Mouse (Mus musculus) embryonic fibroblast, embryonic 13.5 days (primary cell): ENCODE measurements around the gene Nlrp10. TPM values are rescaled to one million over a fixed set of nuclear protein-coding genes. Genes with fewer than 3 reads are reported as not detected.

Experiments used
- H3K27ac ChIP-seq: 2 replicates; pipeline ENCODE4 v1.5.1; 2012; ENCODE audit warnings: low read length, control low read depth, inconsistent platforms; ENCODE audit not compliant: insufficient read depth
- H3K4me1 ChIP-seq: 2 replicates; pipeline ENCODE4 v1.6.1; 2011; ENCODE audit warnings: low read length; ENCODE audit not compliant: control insufficient read depth, insufficient read depth
- H3K4me3 ChIP-seq: 2 replicates; pipeline ENCODE4 v1.5.1; 2011; ENCODE audit warnings: mild to moderate bottlenecking, control low read depth, low read length; ENCODE audit not compliant: insufficient read depth
- CTCF ChIP-seq: IDR thresholded peaks from 2 replicates; pipeline ENCODE4 v1.5.1; 2011; ENCODE audit warnings: mild to moderate bottlenecking, control low read depth, low read length, moderate library complexity, borderline replicate concordance; ENCODE audit not compliant: insufficient read depth
- POLR2A ChIP-seq: IDR thresholded peaks from 2 replicates; pipeline ENCODE4 v1.6.1; 2011; ENCODE audit warnings: low read depth, mild to moderate bottlenecking, control low read depth, low read length, moderate library complexity
- polyA plus RNA-seq: library from polyadenylated mRNA; stranded (reverse); fragments of >200 nt; gene quantifications from 2 replicates; pipeline ENCODE4 v1.2.4, GENCODE M21; 2011; ENCODE audit warnings: low read depth; ENCODE audit not compliant: missing spikeins, insufficient read length

The Nlrp10 gene
- polyA plus RNA-seq, 1 experiment = 0.16 TPM

DNA sequence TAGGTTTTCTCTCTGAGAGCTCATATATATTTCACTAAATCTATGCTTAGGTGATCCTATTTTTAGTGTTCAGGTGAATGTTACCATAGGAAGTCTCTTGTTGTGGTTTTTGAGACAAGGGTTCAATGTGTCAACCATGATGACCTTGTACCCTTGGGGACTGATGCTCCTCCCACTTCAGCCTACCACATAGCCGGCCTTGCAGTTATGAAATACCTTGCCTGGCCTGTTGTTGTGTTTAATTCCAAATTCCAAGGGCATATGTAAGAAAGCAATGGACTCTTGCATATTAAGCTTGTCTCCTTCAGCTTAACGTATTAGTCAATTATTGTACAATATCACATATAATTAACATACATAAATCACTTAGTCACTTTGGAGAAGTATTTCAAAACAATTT lies 26.0 kb downstream of the Nlrp10 start:
- Histone ChIP-seq H3K4me1 (no peaks in the 10 kb centered on the region), H3K4me3 (no peak overlapping the region), H3K27ac (no peak overlapping the region)
- TF ChIP-seq POLR2A = no peak
- TF ChIP-seq CTCF = no peak

DNA sequence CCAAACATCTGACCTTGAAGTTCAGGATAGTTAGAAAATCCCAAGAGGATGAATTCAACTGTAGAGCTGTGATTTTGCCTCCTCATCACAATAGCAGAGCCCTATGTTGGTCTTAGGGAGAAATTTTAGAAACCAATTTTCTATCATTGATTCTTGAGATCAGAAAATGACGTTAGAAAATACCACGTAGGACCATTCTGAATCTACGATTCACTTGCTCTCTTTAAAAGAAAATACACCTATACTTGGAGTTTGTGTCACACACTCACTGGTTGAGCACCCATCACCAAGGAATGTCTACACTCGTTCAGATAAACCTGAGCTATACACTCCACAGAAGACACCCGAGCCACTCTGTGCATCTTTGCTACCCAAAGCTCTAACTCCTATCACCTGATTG lies 35.7 kb downstream of the Nlrp10 start, which contains the start of gene Olfr519:
Gene Olfr519 (minus strand): TSS at position 101 of the 400 bp plus-strand sequence.
- Histone ChIP-seq H3K4me3 (no peak within 1 kb of the TSS), H3K4me1 (no peaks in the 10 kb centered on the region), H3K27ac (no peak within 1 kb of the TSS)
- TF ChIP-seq POLR2A (no peak), CTCF (no peak)

DNA sequence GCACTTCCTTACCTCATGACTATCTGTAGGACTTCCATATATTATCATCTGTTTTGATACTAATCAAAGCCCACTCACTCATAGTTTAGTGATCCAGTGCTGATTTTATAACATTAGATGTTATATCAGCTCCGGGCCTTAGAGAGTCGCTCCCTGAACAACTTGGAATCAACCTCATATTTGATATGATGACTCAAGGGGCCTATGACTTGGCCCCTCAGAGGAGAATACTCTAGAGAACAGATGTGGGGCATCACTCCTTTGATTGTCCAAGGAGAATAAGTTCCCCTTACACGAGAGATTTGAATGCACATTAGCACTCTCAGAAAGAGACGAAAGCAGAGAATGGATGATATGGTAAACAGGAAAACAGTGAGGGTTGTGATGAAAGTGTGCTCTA lies 45.1 kb downstream of the Nlrp10 start, which contains the start of gene Olfr518:
Gene Olfr518 (minus strand): TSS at position 101 of the 400 bp plus-strand sequence.
- H3K4me1 ChIP-seq = no peaks in the 10 kb centered on the region
- H3K27ac ChIP-seq = no peak within 1 kb of the TSS
- no peak for TF ChIP-seq POLR2A
- H3K4me3 ChIP-seq = no peak within 1 kb of the TSS

DNA sequence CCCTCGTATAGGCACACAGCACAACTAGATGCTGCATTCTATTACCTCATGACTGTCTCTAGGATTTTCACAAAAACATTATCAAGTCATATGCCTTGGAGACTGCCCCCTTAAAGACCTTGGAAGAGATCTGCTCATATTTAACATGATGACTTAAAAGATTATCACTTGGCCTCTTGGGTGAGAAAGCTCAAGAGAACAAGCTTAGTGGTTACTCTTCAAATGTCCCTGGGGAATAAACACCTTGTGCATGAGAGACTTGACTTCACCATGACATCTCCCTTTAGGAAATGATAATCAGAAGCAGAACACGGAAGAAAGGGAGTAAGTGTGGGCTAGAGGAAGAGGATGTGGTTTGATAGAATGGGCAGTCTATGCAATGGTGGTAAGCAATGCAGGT lies 57.7 kb downstream of the Nlrp10 start, which contains the start of gene Olfr517:
Gene Olfr517 (minus strand): TSS at position 101 of the 400 bp plus-strand sequence.
- Histone ChIP-seq H3K27ac (no peak within 1 kb of the TSS), H3K4me1 (no peaks in the 10 kb centered on the region), H3K4me3 (no peak within 1 kb of the TSS)
- TF ChIP-seq POLR2A = no peak
- TF ChIP-seq CTCF = no peak

Other genes starting within 250 kb of the Nlrp10 start
- not detected in 2 replicates for gene Olfr512, start 216.9 kb downstream of the Nlrp10 start, polyA plus RNA-seq
- not detected in 2 replicates for gene Olfr513, start 179.2 kb downstream of the Nlrp10 start, polyA plus RNA-seq
- gene Olfr514, start 104.2 kb downstream of the Nlrp10 start, polyA plus RNA-seq = not detected in 2 replicates
- not detected in 2 replicates for gene Olfr516, start 79.6 kb downstream of the Nlrp10 start, polyA plus RNA-seq
- not detected in 2 replicates for gene Olfr517, start 57.8 kb downstream of the Nlrp10 start, polyA plus RNA-seq
- not detected in 2 replicates for gene Olfr518, start 45.2 kb downstream of the Nlrp10 start, polyA plus RNA-seq
- gene Olfr519, start 35.8 kb downstream of the Nlrp10 start, polyA plus RNA-seq = not detected in 2 replicates
- gene Eif3f, start 4.2 kb upstream of the Nlrp10 start, polyA plus RNA-seq = 166 and 204 TPM in 2 replicates
- gene Tub, start 20.2 kb upstream of the Nlrp10 start, polyA plus RNA-seq = 0.49 TPM in 1 of 2 replicates, not detected in the other
- gene Ric3, start 153.2 kb upstream of the Nlrp10 start, polyA plus RNA-seq = 0.93 and 1.0 TPM in 2 replicates
- 2.4 and 5.3 TPM in 2 replicates for gene Lmo1, start 245.0 kb upstream of the Nlrp10 start, polyA plus RNA-seq